Mouse (Mus musculus): ENCODE measurements at regions not wholly inside any gene's neighbourhood (a gene's known extent, or its start where the extent isn't known, plus 50 kb on each side); places are given as distances from the start of the nearest gene placed in this dataset.
"Not testable (repeated sequence)": the region's sequence is repeated elsewhere in the genome, so short reads cannot be mapped to it uniquely, and the experiment has no call there.

- no peak for DNase-seq (ENCODE audit: low read depth)
These were observed 806.2 kb downstream of the Rab28 start for GRCm38 (mm10) chr5:40901742-40902141.

GRCm38 (mm10) chr5:40882886-40883285 lies 825.1 kb downstream of the Rab28 start:
- DNase-seq (ENCODE audit: low read depth): no peak

GRCm38 (mm10) chr5:40877756-40878155 lies 830.2 kb downstream of the Rab28 start:
- DNase-seq (ENCODE audit: low read depth): no peak

GRCm38 (mm10) chr5:40862349-40862748 lies 845.6 kb downstream of the Rab28 start:
- not testable (repeated sequence) for DNase-seq (ENCODE audit: low read depth)

Data from naive thymus-derived CD4-positive, alpha-beta T cell, adult 2 months (primary cell).